Mouse (Mus musculus): Measurements from ENCODE around the gene Uqcr11.

GRCm38 (mm10) chr10:80368392-80368791 lies 38.2 kb downstream of the Uqcr11 start:
- no peak for TF ChIP-seq POLR2A (IDR thresholded peaks at IDR 0.05; ENCODE audit: insufficient read depth, low read depth, low read length)
- no peak for TF ChIP-seq CTCF (IDR thresholded peaks at IDR 0.05)
- no peak for TF ChIP-seq EP300 (IDR thresholded peaks at IDR 0.05; ENCODE audit: insufficient read depth, low read depth, low read length)
